19 mouse cellular contexts compared by ENCODE assay signal in the genomic region with DNA sequence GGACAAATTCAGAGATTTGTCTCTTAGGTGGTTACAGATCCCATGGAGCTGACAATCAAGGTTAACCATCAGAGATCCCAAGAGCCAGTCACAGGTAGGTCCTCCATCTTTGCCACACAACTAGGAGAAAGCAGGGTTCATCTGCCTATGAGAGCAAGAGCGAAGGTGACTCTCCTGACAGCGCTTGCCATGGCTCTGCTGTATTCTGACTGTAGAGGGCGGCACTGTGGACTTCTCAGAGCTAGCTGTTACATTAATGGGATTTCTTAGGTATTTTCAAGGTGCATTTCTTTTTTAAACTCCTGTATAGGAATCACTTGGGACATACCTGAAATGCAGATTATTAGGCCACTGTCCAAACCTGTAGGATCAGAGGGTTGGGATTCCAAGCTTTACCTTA. TPM values are rescaled to one million over a fixed set of nuclear protein-coding genes. Genes with fewer than 3 reads are reported as not detected.
DNase-seq lines count a peak whose midpoint lies in the region; TF ChIP-seq lines count a peak whose summit lies in the region.
"Had no signal": no experiment of that assay in that cellular context is flagged by ENCODE, and none has a peak within 500 bp of the region (broad histone marks: within the 10 kb centered on the region; RNA-seq: fewer than 3 reads in every experiment).

No protein-coding gene starts in this region.

- H3K4me1 ChIP-seq in lung, adult 2 months (ENCODE audit: control insufficient read depth, insufficient read depth, low read length) = no peaks in the 10 kb centered on the region
- no peaks in the 10 kb centered on the region for H3K4me1 ChIP-seq in E14TG2a.4 (replicated peaks; ENCODE audit: low read depth, low read length)
- H3K4me1 ChIP-seq: embryonic facial prominence, embryonic 13.5 days; forebrain, embryonic 15.5 days; heart, embryonic 12.5 days; hindbrain, embryonic 12.5 days; limb, embryonic 13.5 days had no signal

- 68% methylated on average over 3 of the region's 3 CpGs for WGBS in lung, adult 2 months

- no peak overlapping the region for H3K27ac ChIP-seq in gastrocnemius, adult 2 months
- H3K27ac ChIP-seq: embryonic facial prominence, embryonic 13.5 days; forebrain, embryonic 15.5 days; hindbrain, embryonic 12.5 days; limb, embryonic 13.5 days had no signal

- H3K4me3 ChIP-seq in gastrocnemius, adult 2 months = no peak overlapping the region
- H3K4me3 ChIP-seq in lung, adult 2 months (replicated peaks; ENCODE audit: extremely low read depth, low read depth, low read length) = no peak overlapping the region
- no peak overlapping the region for H3K4me3 ChIP-seq in E14TG2a.4 (replicated peaks; ENCODE audit: low read length)
- H3K4me3 ChIP-seq: embryonic facial prominence, embryonic 13.5 days; forebrain, embryonic 15.5 days; heart, embryonic 12.5 days; hindbrain, embryonic 12.5 days; limb, embryonic 13.5 days had no signal

- H3K36me3 ChIP-seq in E14TG2a.4 (ENCODE audit: insufficient read depth, low read length) = no peaks in the 10 kb centered on the region
- H3K36me3 ChIP-seq in splenic B cell, adult 2 months (ENCODE audit: control insufficient read depth, insufficient read depth, low read length, poor library complexity, severe bottlenecking) = no peaks in the 10 kb centered on the region
- H3K36me3 ChIP-seq: embryonic facial prominence, embryonic 13.5 days; forebrain, embryonic 15.5 days; heart, embryonic 12.5 days; hindbrain, embryonic 12.5 days; limb, embryonic 13.5 days had no signal

- intact Hi-C loops in gastrocnemius, adult 2 months (cut with DNase I) = loop anchor here (10.0 kb wide), 1 partner anchor 320 kb away; no protein-coding TSS in a partner anchor

- no peak for DNase-seq in gastrocnemius, adult 2 months
- no peak for DNase-seq in gastrocnemius, postnatal 25 days
- DNase-seq in lung, adult 2 months = no peak
- DNase-seq in lung, adult 18-20 months = no peak
- peak; percentile 14 for DNase-seq in splenic B cell, adult 2 months (ENCODE audit: low read depth, low spot score)
- DNase-seq in adrenal gland, adult 8-10 months = no peak
- DNase-seq: adrenal gland, postnatal 10 days; cerebellum, postnatal 14 days; heart, postnatal 14 days; kidney, adult 9 months; kidney, postnatal 4 days; liver, postnatal 0 days; lung, postnatal 4 days had no signal

- TF ChIP-seq CTCF in gastrocnemius, adult 2 months (IDR thresholded peaks at IDR 0.05) = 0 out of 2 replicates have a peak, but pooled peaks have one; percentile 2
- 0 out of 2 replicates have a peak, but pooled peaks have one; percentile 7 for TF ChIP-seq CTCF in lung, adult 2 months (IDR thresholded peaks at IDR 0.05; ENCODE audit: insufficient read depth, low read length)
- TF ChIP-seq CTCF in E14TG2a.4 (conservative IDR thresholded peaks at IDR 0.05; ENCODE audit: low read length) = peak; percentile 31

- no peaks in the 10 kb centered on the region for H3K27me3 ChIP-seq in E14TG2a.4 (ENCODE audit: insufficient read depth, low read length)
- H3K27me3 ChIP-seq in splenic B cell, adult 2 months (ENCODE audit: control insufficient read depth, insufficient read depth, low read length, poor library complexity, severe bottlenecking) = no peaks in the 10 kb centered on the region
- H3K27me3 ChIP-seq: embryonic facial prominence, embryonic 13.5 days; forebrain, embryonic 15.5 days; heart, embryonic 12.5 days; hindbrain, embryonic 12.5 days; limb, embryonic 13.5 days had no signal

- TF ChIP-seq POLR2A in lung, adult 2 months (IDR thresholded peaks at IDR 0.05; ENCODE audit: borderline replicate concordance, extremely low read depth, low read depth, low read length) = no peak

- H3K9me3 ChIP-seq in E14TG2a.4 (ENCODE audit: low read length) = no peaks in the 10 kb centered on the region
- H3K9me3 ChIP-seq: embryonic facial prominence, embryonic 13.5 days; forebrain, embryonic 15.5 days; heart, embryonic 12.5 days; hindbrain, embryonic 12.5 days; limb, embryonic 13.5 days had no signal

RNA-seq across cellular contexts. Expression of a gene that starts 10.5 kb away (rescaled TPM):
- total RNA-seq in gastrocnemius, adult 2 months (2021) = 10 to 100 TPM; 11.7 to 17.6 TPM
- total RNA-seq in gastrocnemius, postnatal 25 days (2021) = 10 to 100 TPM; 16.0 to 16.3 TPM
- polyA plus RNA-seq in lung, adult 2 months (2012; rRNA removed) = 8.3 and 8.5 TPM in 2 replicates
- total RNA-seq in adrenal gland, adult 8-10 months (2022) = 10 to 100 TPM; 47.5 to 96.0 (median 73.9) TPM

RNA-seq across cellular contexts. Expression of a gene that starts 16.2 kb away (rescaled TPM):
- total RNA-seq in gastrocnemius, adult 2 months (2021) = 10 to 100 TPM; 23.3 to 37.8 TPM
- total RNA-seq in gastrocnemius, postnatal 25 days (2021) = 10 to 100 TPM; 26.2 to 27.1 TPM
- 30.3 and 36.8 TPM in 2 replicates for polyA plus RNA-seq in lung, adult 2 months (2012; rRNA removed)
- total RNA-seq in adrenal gland, adult 8-10 months (2022) = 100 to 1,000 TPM; 115 to 403 (median 241) TPM

RNA-seq across cellular contexts. Expression of a gene that starts 42.0 kb away (rescaled TPM):
- total RNA-seq in gastrocnemius, adult 2 months (2021) = 10 to 100 TPM; 49.7 to 50.8 TPM
- 10 to 100 TPM; 50.7 to 65.0 TPM for total RNA-seq in gastrocnemius, postnatal 25 days (2021)
- 25.6 and 28.6 TPM in 2 replicates for polyA plus RNA-seq in lung, adult 2 months (2012; rRNA removed)
- total RNA-seq in adrenal gland, adult 8-10 months (2022) = 100 to 1,000 TPM; 151 to 257 (median 207) TPM

RNA-seq across cellular contexts. Expression of a gene that starts 49.1 kb away (rescaled TPM):
- 10 to 100 TPM; 20.7 to 22.7 TPM for total RNA-seq in gastrocnemius, adult 2 months (2021)
- 10 to 100 TPM; 18.7 to 23.4 TPM for total RNA-seq in gastrocnemius, postnatal 25 days (2021)
- polyA plus RNA-seq in lung, adult 2 months (2012; rRNA removed) = 12.8 and 22.0 TPM in 2 replicates
- total RNA-seq in adrenal gland, adult 8-10 months (2022) = 100 to 1,000 TPM in 1 of 4 experiments, 10 to 100 TPM in 3; 44.0 to 121 (median 82.9) TPM
